Mouse (Mus musculus) embryonic facial prominence, embryonic 15.5 days (tissue): ENCODE measurements at regions not wholly inside any gene's neighbourhood (a gene's known extent, or its start where the extent isn't known, plus 50 kb on each side); places are given as distances from the start of the nearest gene placed in this dataset.

Experiments
- ATAC-seq: fragments of 200-750 bp; cut with Nextera tagmentation; 2 replicates; pipeline ENCODE4 v1.8.0; 2017; ENCODE audit warnings: low read depth, moderate TSS enrichment; ENCODE audit not compliant: insufficient number of reproducible peaks, low FRiP score, low TSS enrichment
- H3K27ac ChIP-seq: fragments of 300-500 bp; sonication (generic); replicated peaks from 2 replicates; pipeline ENCODE4 v1.5.1; 2015; ENCODE audit warnings: mild to moderate bottlenecking, inconsistent platforms
- H3K27me3 ChIP-seq: fragments of 300-500 bp; sonication (generic); 2 replicates; pipeline ENCODE4 v1.6.1; 2015; ENCODE audit warnings: inconsistent platforms
- H3K36me3 ChIP-seq: fragments of 300-500 bp; sonication (generic); 2 replicates; pipeline ENCODE4 v1.6.1; 2015; ENCODE audit warnings: mild to moderate bottlenecking, inconsistent platforms
- H3K4me1 ChIP-seq: fragments of 300-500 bp; sonication (generic); 2 replicates; pipeline ENCODE4 v1.6.1; 2015; ENCODE audit warnings: inconsistent platforms
- H3K4me2 ChIP-seq: fragments of 300-500 bp; sonication (generic); replicated peaks from 2 replicates; pipeline ENCODE4 v1.6.1; 2015; ENCODE audit warnings: mild to moderate bottlenecking, inconsistent platforms
- H3K4me3 ChIP-seq: fragments of 300-500 bp; sonication (generic); replicated peaks from 2 replicates; pipeline ENCODE4 v1.5.1; 2015; ENCODE audit warnings: mild to moderate bottlenecking, inconsistent platforms
- H3K9ac ChIP-seq: fragments of 300-500 bp; sonication (generic); 2 replicates; pipeline ENCODE4 v1.6.1; 2015; ENCODE audit warnings: inconsistent platforms
- H3K9me3 ChIP-seq: fragments of 300-500 bp; sonication (generic); replicated peaks from 2 replicates; pipeline ENCODE4 v1.6.1; 2016; ENCODE audit warnings: inconsistent platforms
- WGBS: fragments of 180-500 bp; shearing (Covaris S2); methylation state at CpG from one replicate; pipeline ENCODE4 v1.1.7; 2015; 5-methylcytosine and 5-hydroxymethylcytosine counted together

GRCm38 (mm10) chr1:137396736-137397135 is 436.5 kb upstream of the Nr5a2 start:
- Histone ChIP-seq H3K27me3 (no peaks in the 10 kb centered on the region), H3K4me3 (no peak overlapping the region), H3K36me3 (no peaks in the 10 kb centered on the region), H3K4me2 (no peak overlapping the region), H3K9ac (no peak overlapping the region), H3K9me3 (no peaks in the 10 kb centered on the region), H3K27ac (no peak overlapping the region), H3K4me1 (no peaks in the 10 kb centered on the region)
- no peak for ATAC-seq

GRCm38 (mm10) chr1:137387509-137387908 is 427.3 kb upstream of the Nr5a2 start:
- Histone ChIP-seq H3K27me3 (no peaks in the 10 kb centered on the region), H3K4me3 (no peak overlapping the region), H3K36me3 (no peaks in the 10 kb centered on the region), H3K9ac (no peak overlapping the region), H3K4me2 (no peak overlapping the region), H3K9me3 (no peaks in the 10 kb centered on the region), H3K4me1 (no peaks in the 10 kb centered on the region), H3K27ac (no peak overlapping the region)
- ATAC-seq: no peak
- 55% methylated on average over 4 of the region's 4 CpGs for WGBS

- no peak overlapping the region for H3K27ac ChIP-seq
- no peaks in the 10 kb centered on the region for H3K27me3 ChIP-seq
- no peak overlapping the region for H3K4me3 ChIP-seq
- H3K36me3 ChIP-seq: no peaks in the 10 kb centered on the region
- H3K9ac ChIP-seq: no peak overlapping the region
- 22% methylated on average over 6 of the region's 6 CpGs for WGBS
- H3K4me1 ChIP-seq: peaks cover 5% of the 10 kb centered on the region; the same call in 1 of the 2 replicates
- no peak for ATAC-seq
- no peaks in the 10 kb centered on the region for H3K9me3 ChIP-seq
- H3K4me2 ChIP-seq: no peak overlapping the region
Measured at GRCm38 (mm10) chr1:137378072-137378985, 418.1 kb upstream of the Nr5a2 start.

- 63% methylated on average over 10 of the region's 10 CpGs for WGBS
- Histone ChIP-seq H3K4me2 (no peak overlapping the region), H3K27me3 (no peaks in the 10 kb centered on the region), H3K9ac (no peak overlapping the region), H3K27ac (no peak overlapping the region), H3K36me3 (no peaks in the 10 kb centered on the region), H3K9me3 (no peaks in the 10 kb centered on the region), H3K4me3 (no peak overlapping the region), H3K4me1 (peaks cover 5% of the 10 kb centered on the region; the same call in 1 of the 2 replicates)
- no peak for ATAC-seq
Measured at GRCm38 (mm10) chr1:137376685-137377084, 416.4 kb upstream of the Nr5a2 start.

GRCm38 (mm10) chr1:137374641-137375040 is 414.4 kb upstream of the Nr5a2 start:
- Histone ChIP-seq H3K9me3 (no peaks in the 10 kb centered on the region), H3K9ac (no peak overlapping the region), H3K36me3 (no peaks in the 10 kb centered on the region), H3K4me2 (no peak overlapping the region), H3K4me1 (peaks cover 5% of the 10 kb centered on the region; the same call in 1 of the 2 replicates), H3K27ac (no peak overlapping the region), H3K4me3 (no peak overlapping the region), H3K27me3 (no peaks in the 10 kb centered on the region)
- ATAC-seq: no peak
- 70% methylated on average over 4 of the region's 4 CpGs for WGBS

GRCm38 (mm10) chr1:137373509-137374420 is 413.5 kb upstream of the Nr5a2 start:
- peaks cover 5% of the 10 kb centered on the region; the same call in 1 of the 2 replicates for H3K4me1 ChIP-seq
- H3K27ac ChIP-seq: no peak overlapping the region
- 42% methylated on average over 15 of the region's 15 CpGs for WGBS
- ATAC-seq: peak; percentile 59; the same call in 1 of the 2 replicates
- no peak overlapping the region for H3K4me3 ChIP-seq
- no peak overlapping the region for H3K9ac ChIP-seq
- no peak overlapping the region for H3K4me2 ChIP-seq
- H3K36me3 ChIP-seq: no peaks in the 10 kb centered on the region
- no peaks in the 10 kb centered on the region for H3K27me3 ChIP-seq
- no peaks in the 10 kb centered on the region for H3K9me3 ChIP-seq

GRCm38 (mm10) chr1:137372236-137372635 is 412.0 kb upstream of the Nr5a2 start:
- 73% methylated on average over 3 of the region's 3 CpGs for WGBS
- Histone ChIP-seq H3K27me3 (no peaks in the 10 kb centered on the region), H3K4me3 (no peak overlapping the region), H3K9me3 (no peaks in the 10 kb centered on the region), H3K27ac (no peak overlapping the region), H3K36me3 (no peaks in the 10 kb centered on the region), H3K4me2 (no peak overlapping the region), H3K4me1 (peaks cover 5% of the 10 kb centered on the region; the same call in 1 of the 2 replicates), H3K9ac (no peak overlapping the region)
- ATAC-seq: no peak

- H3K36me3 ChIP-seq: no peaks in the 10 kb centered on the region
- no peak overlapping the region for H3K9ac ChIP-seq
- H3K4me3 ChIP-seq: no peak overlapping the region
- no peak for ATAC-seq
- H3K4me1 ChIP-seq: peaks cover 4% of the 10 kb centered on the region; the same call in 1 of the 2 replicates
- H3K4me2 ChIP-seq: no peak overlapping the region
- no peak overlapping the region for H3K27ac ChIP-seq
- H3K27me3 ChIP-seq: no peaks in the 10 kb centered on the region
- no peaks in the 10 kb centered on the region for H3K9me3 ChIP-seq
Measured at GRCm38 (mm10) chr1:137364396-137364795, 404.1 kb upstream of the Nr5a2 start.

- no peak overlapping the region for H3K9ac ChIP-seq
- H3K27ac ChIP-seq: no peak overlapping the region
- no peak for ATAC-seq
- peaks cover 4% of the 10 kb centered on the region; the same call in 1 of the 2 replicates for H3K4me1 ChIP-seq
- 93% methylated on average over 2 of the region's 2 CpGs for WGBS
- H3K4me3 ChIP-seq: no peak overlapping the region
- H3K9me3 ChIP-seq: no peaks in the 10 kb centered on the region
- no peaks in the 10 kb centered on the region for H3K27me3 ChIP-seq
- no peaks in the 10 kb centered on the region for H3K36me3 ChIP-seq
- H3K4me2 ChIP-seq: no peak overlapping the region
Measured at GRCm38 (mm10) chr1:137363969-137364368, 403.7 kb upstream of the Nr5a2 start.

- WGBS: 60% methylated on average over 1 of the region's 1 CpGs
- ATAC-seq: no peak
- no peak overlapping the region for H3K4me2 ChIP-seq
- no peaks in the 10 kb centered on the region for H3K27me3 ChIP-seq
- H3K4me1 ChIP-seq: peaks cover 4% of the 10 kb centered on the region; the same call in 1 of the 2 replicates
- no peaks in the 10 kb centered on the region for H3K9me3 ChIP-seq
- H3K9ac ChIP-seq: no peak overlapping the region
- H3K36me3 ChIP-seq: no peaks in the 10 kb centered on the region
- H3K27ac ChIP-seq: no peak overlapping the region
- H3K4me3 ChIP-seq: no peak overlapping the region
Measured at GRCm38 (mm10) chr1:137363561-137363960, 403.3 kb upstream of the Nr5a2 start.
